Mouse (Mus musculus): Measurements from ENCODE around the gene Slc38a3. TPM values are rescaled to one million over a fixed set of nuclear protein-coding genes. Genes with fewer than 3 reads are reported as not detected.
A peak's percentile ranks its signal among the peaks of the same experiment; 100 is the strongest.
"Not testable (repeated sequence)": the region's sequence is repeated elsewhere in the genome, so short reads cannot be mapped to it uniquely, and the experiment has no call there.

Gene Slc38a3
- polyA plus RNA-seq, 1 experiment from 2014 or later: 7.2 TPM

GRCm38 (mm10) chr9:107688939-107689338 is 19.6 kb upstream of the Slc38a3 start:
- no peak overlapping the region for H3K9ac ChIP-seq (ENCODE audit: low read length)
- no peaks in the 10 kb centered on the region for H3K9me3 ChIP-seq (ENCODE audit: control insufficient read depth, low read length)
- H3K4me1 ChIP-seq (ENCODE audit: control insufficient read depth, insufficient read depth, low read length): no peaks in the 10 kb centered on the region
- WGBS: 77% methylated on average over 7 of the region's 7 CpGs
- no peak overlapping the region for H3K4me2 ChIP-seq (ENCODE audit: low read depth)
- no peak for ATAC-seq (ENCODE audit: insufficient read depth, low FRiP score, low TSS enrichment)
- DNase-seq (ENCODE audit: low spot score): no peak
- H3K27me3 ChIP-seq (ENCODE audit: control insufficient read depth, insufficient read depth, low read length): no peaks in the 10 kb centered on the region
- no peak overlapping the region for H3K4me3 ChIP-seq (ENCODE audit: low read depth, low read length)
- H3K36me3 ChIP-seq (ENCODE audit: control insufficient read depth, insufficient read depth, low read length): no peaks in the 10 kb centered on the region; the same call in none of the 2 replicates
- H3K27ac ChIP-seq (ENCODE audit: low read depth, low read length): no peak overlapping the region

GRCm38 (mm10) chr9:107688415-107688814 is 19.1 kb upstream of the Slc38a3 start:
- H3K9ac ChIP-seq (ENCODE audit: low read length): no peak overlapping the region
- H3K9me3 ChIP-seq (ENCODE audit: control insufficient read depth, low read length): no peaks in the 10 kb centered on the region
- no peak overlapping the region for H3K4me3 ChIP-seq (ENCODE audit: low read depth, low read length)
- H3K27ac ChIP-seq (ENCODE audit: low read depth, low read length): no peak overlapping the region
- ATAC-seq (ENCODE audit: insufficient read depth, low FRiP score, low TSS enrichment): no peak
- DNase-seq (ENCODE audit: low spot score): no peak
- WGBS: 86% methylated on average over 5 of the region's 5 CpGs
- no peaks in the 10 kb centered on the region for H3K4me1 ChIP-seq (ENCODE audit: control insufficient read depth, insufficient read depth, low read length)
- H3K4me2 ChIP-seq (ENCODE audit: low read depth): no peak overlapping the region
- no peaks in the 10 kb centered on the region for H3K27me3 ChIP-seq (ENCODE audit: control insufficient read depth, insufficient read depth, low read length)
- H3K36me3 ChIP-seq (ENCODE audit: control insufficient read depth, insufficient read depth, low read length): no peaks in the 10 kb centered on the region; the same call in none of the 2 replicates

GRCm38 (mm10) chr9:107685231-107685981 is 16.1 kb upstream of the Slc38a3 start:
- Histone ChIP-seq H3K27ac (ENCODE audit: low read depth, low read length) (no peak overlapping the region), H3K4me2 (ENCODE audit: low read depth) (no peak overlapping the region), H3K9ac (ENCODE audit: low read length) (no peak overlapping the region; the same call in 1 of the 2 replicates), H3K36me3 (ENCODE audit: control insufficient read depth, insufficient read depth, low read length) (peaks cover 6% of the 10 kb centered on the region), H3K9me3 (ENCODE audit: control insufficient read depth, low read length) (no peaks in the 10 kb centered on the region), H3K4me3 (ENCODE audit: low read depth, low read length) (no peak overlapping the region), H3K4me1 (ENCODE audit: control insufficient read depth, insufficient read depth, low read length) (no peaks in the 10 kb centered on the region), H3K27me3 (ENCODE audit: control insufficient read depth, insufficient read depth, low read length) (no peaks in the 10 kb centered on the region)
- peak; percentile 65 for DNase-seq (ENCODE audit: low spot score)
- WGBS: 31% methylated on average over 17 of the region's 17 CpGs
- ATAC-seq (ENCODE audit: insufficient read depth, low FRiP score, low TSS enrichment): peak; percentile 68; the same call in 1 of the 2 replicates

- Histone ChIP-seq H3K27ac (ENCODE audit: low read depth, low read length) (no peak overlapping the region), H3K9ac (ENCODE audit: low read length) (no peak overlapping the region), H3K4me1 (ENCODE audit: control insufficient read depth, insufficient read depth, low read length) (no peaks in the 10 kb centered on the region), H3K9me3 (ENCODE audit: control insufficient read depth, low read length) (no peaks in the 10 kb centered on the region), H3K36me3 (ENCODE audit: control insufficient read depth, insufficient read depth, low read length) (peaks cover 6% of the 10 kb centered on the region), H3K27me3 (ENCODE audit: control insufficient read depth, insufficient read depth, low read length) (peaks cover 3% of the 10 kb centered on the region), H3K4me3 (ENCODE audit: low read depth, low read length) (no peak overlapping the region), H3K4me2 (ENCODE audit: low read depth) (no peak overlapping the region)
- DNase-seq (ENCODE audit: low spot score): no peak
- 88% methylated on average over 20 of the region's 20 CpGs for WGBS
- no peak for ATAC-seq (ENCODE audit: insufficient read depth, low FRiP score, low TSS enrichment)
Observed at GRCm38 (mm10) chr9:107682405-107682804, 13.1 kb upstream of the Slc38a3 start.

GRCm38 (mm10) chr9:107679501-107679900 is 10.2 kb upstream of the Slc38a3 start, which contains the start of gene Gnat1:
Gene Gnat1 (minus strand): TSS chr9:107679712.
- DNase-seq (ENCODE audit: low spot score) (no peak), ATAC-seq (ENCODE audit: insufficient read depth, low FRiP score, low TSS enrichment) (no peak)
- Histone ChIP-seq H3K4me2 (ENCODE audit: low read depth) (no peak within 1 kb of the TSS), H3K27ac (ENCODE audit: low read depth, low read length) (no peak within 1 kb of the TSS), H3K4me1 (ENCODE audit: control insufficient read depth, insufficient read depth, low read length) (peaks cover 4% of the 10 kb centered on the region), H3K36me3 (ENCODE audit: control insufficient read depth, insufficient read depth, low read length) (peaks cover 6% of the 10 kb centered on the region), H3K27me3 (ENCODE audit: control insufficient read depth, insufficient read depth, low read length) (peaks cover 30% of the 10 kb centered on the region), H3K9ac (ENCODE audit: low read length) (no peak within 1 kb of the TSS), H3K4me3 (ENCODE audit: low read depth, low read length) (no peak within 1 kb of the TSS), H3K9me3 (ENCODE audit: control insufficient read depth, low read length) (no peaks in the 10 kb centered on the region)
- WGBS: 47% methylated on average over 5 of the region's 5 CpGs

- no peak for DNase-seq (ENCODE audit: low spot score)
- Histone ChIP-seq H3K9ac (ENCODE audit: low read length) (no peak overlapping the region), H3K27me3 (ENCODE audit: control insufficient read depth, insufficient read depth, low read length) (peaks cover 30% of the 10 kb centered on the region), H3K4me1 (ENCODE audit: control insufficient read depth, insufficient read depth, low read length) (peaks cover 4% of the 10 kb centered on the region), H3K27ac (ENCODE audit: low read depth, low read length) (no peak overlapping the region), H3K4me3 (ENCODE audit: low read depth, low read length) (no peak overlapping the region), H3K36me3 (ENCODE audit: control insufficient read depth, insufficient read depth, low read length) (peaks cover 6% of the 10 kb centered on the region; the same call in 1 of the 2 replicates), H3K4me2 (ENCODE audit: low read depth) (no peak overlapping the region), H3K9me3 (ENCODE audit: control insufficient read depth, low read length) (no peaks in the 10 kb centered on the region)
- ATAC-seq (ENCODE audit: insufficient read depth, low FRiP score, low TSS enrichment): no peak
- 87% methylated on average over 2 of the region's 2 CpGs for WGBS
Observed at GRCm38 (mm10) chr9:107678861-107679260, 9.5 kb upstream of the Slc38a3 start.

GRCm38 (mm10) chr9:107677819-107678526 is 8.6 kb upstream of the Slc38a3 start:
- not testable (repeated sequence) for H3K27ac ChIP-seq (ENCODE audit: low read depth, low read length); H3K36me3 ChIP-seq (ENCODE audit: control insufficient read depth, insufficient read depth, low read length); ATAC-seq (ENCODE audit: insufficient read depth, low FRiP score, low TSS enrichment); H3K4me2 ChIP-seq (ENCODE audit: low read depth); H3K4me1 ChIP-seq (ENCODE audit: control insufficient read depth, insufficient read depth, low read length); H3K9ac ChIP-seq (ENCODE audit: low read length); H3K9me3 ChIP-seq (ENCODE audit: control insufficient read depth, low read length); H3K4me3 ChIP-seq (ENCODE audit: low read depth, low read length)
- DNase-seq (ENCODE audit: low spot score): peak; percentile 61
- WGBS: 42% methylated on average over 14 of the region's 14 CpGs
- H3K27me3 ChIP-seq (ENCODE audit: control insufficient read depth, insufficient read depth, low read length): peaks cover 30% of the 10 kb centered on the region

GRCm38 (mm10) chr9:107677091-107677784 is 7.9 kb upstream of the Slc38a3 start:
- peak; percentile 50 for DNase-seq (ENCODE audit: low spot score)
- Histone ChIP-seq H3K9me3 (ENCODE audit: control insufficient read depth, low read length) (no peaks in the 10 kb centered on the region), H3K4me1 (ENCODE audit: control insufficient read depth, insufficient read depth, low read length) (peaks cover 4% of the 10 kb centered on the region), H3K4me3 (ENCODE audit: low read depth, low read length) (no peak overlapping the region), H3K4me2 (ENCODE audit: low read depth) (no peak overlapping the region), H3K27ac (ENCODE audit: low read depth, low read length) (no peak overlapping the region), H3K27me3 (ENCODE audit: control insufficient read depth, insufficient read depth, low read length) (peaks cover 30% of the 10 kb centered on the region), H3K36me3 (ENCODE audit: control insufficient read depth, insufficient read depth, low read length) (no peaks in the 10 kb centered on the region), H3K9ac (ENCODE audit: low read length) (no peak overlapping the region)
- 0 out of 2 replicates have a peak, but pooled peaks have one; percentile 25 for ATAC-seq (ENCODE audit: insufficient read depth, low FRiP score, low TSS enrichment)
- 20% methylated on average over 17 of the region's 17 CpGs for WGBS

All from neural tube, embryonic 11.5 days (tissue).